Mouse (Mus musculus): ENCODE measurements around the gene Myzap. TPM values are rescaled to one million over a fixed set of nuclear protein-coding genes. Genes with fewer than 3 reads are reported as not detected.
A peak's percentile ranks its signal among the peaks of the same experiment; 100 is the strongest.

The Myzap gene
- polyA plus RNA-seq, 1 experiment from 2014 or later, result 12.0 TPM

- Histone ChIP-seq H3K27ac (ENCODE audit: low read depth, low read length) (no peak overlapping the region), H3K9me3 (ENCODE audit: control insufficient read depth) (no peaks in the 10 kb centered on the region), H3K36me3 (ENCODE audit: control insufficient read depth, insufficient read depth) (no peaks in the 10 kb centered on the region), H3K4me3 (ENCODE audit: low read depth, low read length) (no peak overlapping the region), H3K27me3 (replicated peaks; ENCODE audit: control insufficient read depth, insufficient read depth, low read length) (no peaks in the 10 kb centered on the region), H3K9ac (ENCODE audit: low read depth, low read length) (no peak overlapping the region), H3K4me1 (replicated peaks; ENCODE audit: control insufficient read depth, insufficient read depth, low read length) (no peaks in the 10 kb centered on the region), H3K4me2 (replicated peaks; ENCODE audit: low read depth) (no peak overlapping the region)
- ATAC-seq, result no peak
- 62% methylated on average over 10 of the region's 10 CpGs for WGBS
- TF ChIP-seq CTCF (IDR thresholded peaks at IDR 0.05; ENCODE audit: low read depth), result 0 out of 2 replicates have a peak, but pooled peaks have one; percentile 5
These were observed 93.6 kb downstream of the Myzap start for GRCm38 (mm10) chr9:71498391-71499182.

GRCm38 (mm10) chr9:71496637-71497036 lies 95.5 kb downstream of the Myzap start:
- 0 out of 2 replicates have a peak, but pooled peaks have one; percentile 11 for TF ChIP-seq CTCF (IDR thresholded peaks at IDR 0.05; ENCODE audit: low read depth)
- Histone ChIP-seq H3K4me2 (replicated peaks; ENCODE audit: low read depth) (no peak overlapping the region), H3K36me3 (ENCODE audit: control insufficient read depth, insufficient read depth) (no peaks in the 10 kb centered on the region), H3K4me1 (replicated peaks; ENCODE audit: control insufficient read depth, insufficient read depth, low read length) (0 out of 2 replicates have a peak, but pooled peaks cover 3% of the 10 kb centered on the region), H3K27ac (ENCODE audit: low read depth, low read length) (no peak overlapping the region), H3K27me3 (replicated peaks; ENCODE audit: control insufficient read depth, insufficient read depth, low read length) (no peaks in the 10 kb centered on the region), H3K9me3 (ENCODE audit: control insufficient read depth) (no peaks in the 10 kb centered on the region), H3K4me3 (ENCODE audit: low read depth, low read length) (no peak overlapping the region), H3K9ac (ENCODE audit: low read depth, low read length) (no peak overlapping the region)
- WGBS, result 13% methylated on average over 2 of the region's 2 CpGs
- ATAC-seq, result peak; percentile 47

- Histone ChIP-seq H3K4me3 (ENCODE audit: low read depth, low read length) (no peak overlapping the region), H3K36me3 (ENCODE audit: control insufficient read depth, insufficient read depth) (no peaks in the 10 kb centered on the region), H3K9ac (ENCODE audit: low read depth, low read length) (no peak overlapping the region), H3K27ac (ENCODE audit: low read depth, low read length) (no peak overlapping the region), H3K9me3 (ENCODE audit: control insufficient read depth) (no peaks in the 10 kb centered on the region), H3K27me3 (replicated peaks; ENCODE audit: control insufficient read depth, insufficient read depth, low read length) (no peaks in the 10 kb centered on the region), H3K4me1 (replicated peaks; ENCODE audit: control insufficient read depth, insufficient read depth, low read length) (0 out of 2 replicates have a peak, but pooled peaks cover 3% of the 10 kb centered on the region), H3K4me2 (replicated peaks; ENCODE audit: low read depth) (no peak overlapping the region)
- ATAC-seq, result no peak
- TF ChIP-seq CTCF (IDR thresholded peaks at IDR 0.05; ENCODE audit: low read depth), result no peak
- 89% methylated on average over 5 of the region's 5 CpGs for WGBS
These were observed 98.4 kb downstream of the Myzap start for GRCm38 (mm10) chr9:71493771-71494170.

- Histone ChIP-seq H3K4me1 (replicated peaks; ENCODE audit: control insufficient read depth, insufficient read depth, low read length) (0 out of 2 replicates have a peak, but pooled peaks cover 3% of the 10 kb centered on the region), H3K27ac (ENCODE audit: low read depth, low read length) (no peak overlapping the region)
- WGBS, result 56% methylated on average over 15 of the region's 15 CpGs
These were observed 99.7 kb downstream of the Myzap start for GRCm38 (mm10) chr9:71492296-71493025.

GRCm38 (mm10) chr9:71490076-71490475 lies 102.1 kb downstream of the Myzap start:
- no peaks in the 10 kb centered on the region for H3K36me3 ChIP-seq (ENCODE audit: control insufficient read depth, insufficient read depth)
- H3K27me3 ChIP-seq (replicated peaks; ENCODE audit: control insufficient read depth, insufficient read depth, low read length), result no peaks in the 10 kb centered on the region
- H3K4me1 ChIP-seq (replicated peaks; ENCODE audit: control insufficient read depth, insufficient read depth, low read length), result 0 out of 2 replicates have a peak, but pooled peaks cover 3% of the 10 kb centered on the region
- no peak overlapping the region for H3K27ac ChIP-seq (ENCODE audit: low read depth, low read length)
- ATAC-seq, result no peak
- no peaks in the 10 kb centered on the region for H3K9me3 ChIP-seq (ENCODE audit: control insufficient read depth)
- H3K9ac ChIP-seq (ENCODE audit: low read depth, low read length), result no peak overlapping the region
- no peak overlapping the region for H3K4me3 ChIP-seq (ENCODE audit: low read depth, low read length)
- 36% methylated on average over 3 of the region's 3 CpGs for WGBS
- no peak for TF ChIP-seq CTCF (IDR thresholded peaks at IDR 0.05; ENCODE audit: low read depth)
- H3K4me2 ChIP-seq (replicated peaks; ENCODE audit: low read depth), result no peak overlapping the region; the same call in 1 of the 2 replicates

More at GRCm38 (mm10) chr9:71492296-71493025, 99.7 kb downstream of the Myzap start:
- no peak for ATAC-seq
- no peak overlapping the region; the same call in 1 of the 2 replicates for H3K4me2 ChIP-seq (replicated peaks; ENCODE audit: low read depth)
- no peak overlapping the region for H3K9ac ChIP-seq (ENCODE audit: low read depth, low read length)
- no peaks in the 10 kb centered on the region for H3K36me3 ChIP-seq (ENCODE audit: control insufficient read depth, insufficient read depth)
- no peak overlapping the region for H3K4me3 ChIP-seq (ENCODE audit: low read depth, low read length)
- no peaks in the 10 kb centered on the region for H3K9me3 ChIP-seq (ENCODE audit: control insufficient read depth)
- no peak for TF ChIP-seq CTCF (IDR thresholded peaks at IDR 0.05; ENCODE audit: low read depth)
- H3K27me3 ChIP-seq (replicated peaks; ENCODE audit: control insufficient read depth, insufficient read depth, low read length), result no peaks in the 10 kb centered on the region

GRCm38 (mm10) chr9:71486127-71486526 lies 106.0 kb downstream of the Myzap start:
- Histone ChIP-seq H3K9me3 (ENCODE audit: control insufficient read depth) (no peaks in the 10 kb centered on the region), H3K9ac (ENCODE audit: low read depth, low read length) (no peak overlapping the region), H3K36me3 (ENCODE audit: control insufficient read depth, insufficient read depth) (peaks cover 22% of the 10 kb centered on the region), H3K4me2 (replicated peaks; ENCODE audit: low read depth) (peak overlapping the region; percentile 73), H3K27me3 (replicated peaks; ENCODE audit: control insufficient read depth, insufficient read depth, low read length) (no peaks in the 10 kb centered on the region), H3K4me1 (replicated peaks; ENCODE audit: control insufficient read depth, insufficient read depth, low read length) (no peaks in the 10 kb centered on the region), H3K4me3 (ENCODE audit: low read depth, low read length) (peak overlapping the region; percentile 86), H3K27ac (ENCODE audit: low read depth, low read length) (no peak overlapping the region)
- no peak for TF ChIP-seq CTCF (IDR thresholded peaks at IDR 0.05; ENCODE audit: low read depth)
- WGBS, result 39% methylated on average over 7 of the region's 7 CpGs
- no peak for ATAC-seq

Data from intestine, postnatal 0 days (tissue).